Mouse (Mus musculus) forebrain, embryonic 14.5 days (tissue): ENCODE results near the gene Bcas3. TPM values are rescaled to one million over a fixed set of nuclear protein-coding genes. Genes with fewer than 3 reads are reported as not detected.
A peak's percentile ranks its signal among the peaks of the same experiment; 100 is the strongest.

Source experiments
- ATAC-seq: fragments of 200-750 bp; cut with Nextera tagmentation; 2 replicates; pipeline ENCODE4 v1.8.0; 2017; ENCODE audit warnings: mild to moderate bottlenecking, moderate library complexity
- DNase-seq: peaks from one replicate; pipeline ENCODE4 v3.0.0-alpha.2; 2015; ENCODE audit warnings: low spot score
- H3K27ac ChIP-seq: fragments of 300-500 bp; sonication (generic); 2 replicates; pipeline ENCODE4 v1.5.1; 2014; ENCODE audit warnings: low read depth, mild to moderate bottlenecking, control low read depth, low read length, moderate library complexity
- H3K27me3 ChIP-seq: fragments of 300-500 bp; sonication (generic); replicated peaks from 2 replicates; pipeline ENCODE4 v1.6.1; 2014; ENCODE audit warnings: low read length, control low read depth, mixed read lengths; ENCODE audit not compliant: control insufficient read depth, insufficient read depth
- H3K36me3 ChIP-seq: fragments of 300-500 bp; sonication (generic); 2 replicates; pipeline ENCODE4 v1.6.1; 2014; ENCODE audit warnings: low read length, control low read depth; ENCODE audit not compliant: control insufficient read depth, insufficient read depth
- H3K4me1 ChIP-seq: fragments of 300-500 bp; sonication (generic); 2 replicates; pipeline ENCODE4 v1.6.1; 2014; ENCODE audit warnings: antibody characterized with exemption, low read length, control low read depth; ENCODE audit not compliant: control insufficient read depth, insufficient read depth
- H3K4me2 ChIP-seq: fragments of 300-500 bp; sonication (generic); 2 replicates; pipeline ENCODE4 v1.6.1; 2014; ENCODE audit warnings: mild to moderate bottlenecking, control low read depth, low read length
- H3K4me3 ChIP-seq: fragments of 300-500 bp; sonication (generic); 2 replicates; pipeline ENCODE4 v1.5.1; 2014; ENCODE audit warnings: low read depth, low read length, control low read depth
- H3K9ac ChIP-seq: fragments of 300-500 bp; sonication (generic); 2 replicates; pipeline ENCODE4 v1.6.1; 2014; ENCODE audit warnings: mild to moderate bottlenecking, low read length, control low read depth, moderate library complexity
- H3K9me3 ChIP-seq: fragments of 300-500 bp; sonication (generic); replicated peaks from 2 replicates; pipeline ENCODE4 v1.6.1; 2016; ENCODE audit warnings: low read length, control low read depth, mixed read lengths; ENCODE audit not compliant: control insufficient read depth
- WGBS: fragments of 180-500 bp; shearing (Covaris S2); extraction: QIAGEN DNeasy Blood & Tissue Kit; methylation state at CpG from one replicate; pipeline ENCODE4 v1.1.7; 2014; 5-methylcytosine and 5-hydroxymethylcytosine counted together
- polyA plus RNA-seq: library from polyadenylated mRNA; unstranded; fragments of >200 nt; fragmentation: Nextera tagmentation; extraction: Ambion mirVana; gene quantifications from 2 replicates; pipeline ENCODE4 v1.2.1, GENCODE M21; 2014

Gene Bcas3
- polyA plus RNA-seq, 1 experiment from 2014 or later = 27.5 TPM

- H3K4me3 ChIP-seq = no peak overlapping the region
- WGBS = 62% methylated on average over 6 of the region's 6 CpGs
- no peaks in the 10 kb centered on the region for H3K36me3 ChIP-seq
Observed at GRCm38 (mm10) chr11:85547966-85548365, 195.0 kb downstream of the Bcas3 start.

GRCm38 (mm10) chr11:85549651-85550050, 196.7 kb downstream of the Bcas3 start:
- no peaks in the 10 kb centered on the region for H3K27me3 ChIP-seq
- no peak overlapping the region for H3K27ac ChIP-seq
- no peak for DNase-seq
- ATAC-seq = no peak
- H3K4me1 ChIP-seq = no peaks in the 10 kb centered on the region
- H3K36me3 ChIP-seq = no peaks in the 10 kb centered on the region
- H3K9me3 ChIP-seq = no peaks in the 10 kb centered on the region
- no peak overlapping the region for H3K4me3 ChIP-seq
- H3K4me2 ChIP-seq = no peak overlapping the region
- WGBS = 85% methylated on average over 3 of the region's 3 CpGs
- H3K9ac ChIP-seq = no peak overlapping the region

More at GRCm38 (mm10) chr11:85547966-85548365, 195.0 kb downstream of the Bcas3 start:
- ATAC-seq (no peak), DNase-seq (no peak)
- Histone ChIP-seq H3K4me2 (no peak overlapping the region), H3K27me3 (no peaks in the 10 kb centered on the region), H3K9me3 (no peaks in the 10 kb centered on the region), H3K4me1 (no peaks in the 10 kb centered on the region), H3K27ac (no peak overlapping the region), H3K9ac (no peak overlapping the region)

GRCm38 (mm10) chr11:85555066-85555465, 202.1 kb downstream of the Bcas3 start:
- no peaks in the 10 kb centered on the region for H3K27me3 ChIP-seq
- WGBS = 67% methylated on average over 1 of the region's 1 CpGs
- H3K9me3 ChIP-seq = no peaks in the 10 kb centered on the region
- no peak overlapping the region for H3K4me2 ChIP-seq
- no peak overlapping the region for H3K9ac ChIP-seq
- H3K36me3 ChIP-seq = no peaks in the 10 kb centered on the region
- no peaks in the 10 kb centered on the region for H3K4me1 ChIP-seq
- DNase-seq (no peak), ATAC-seq (no peak)
- no peak overlapping the region for H3K4me3 ChIP-seq
- H3K27ac ChIP-seq = no peak overlapping the region

- ATAC-seq = no peak
- no peaks in the 10 kb centered on the region for H3K27me3 ChIP-seq
- no peak overlapping the region for H3K27ac ChIP-seq
- H3K4me1 ChIP-seq = no peaks in the 10 kb centered on the region
- no peaks in the 10 kb centered on the region for H3K9me3 ChIP-seq
- no peak overlapping the region for H3K9ac ChIP-seq
- H3K4me3 ChIP-seq = no peak overlapping the region
- no peak overlapping the region for H3K4me2 ChIP-seq
- no peaks in the 10 kb centered on the region for H3K36me3 ChIP-seq
- no peak for DNase-seq
- WGBS = 73% methylated on average over 2 of the region's 2 CpGs
Observed at GRCm38 (mm10) chr11:85555721-85556120, 202.8 kb downstream of the Bcas3 start.

DNA sequence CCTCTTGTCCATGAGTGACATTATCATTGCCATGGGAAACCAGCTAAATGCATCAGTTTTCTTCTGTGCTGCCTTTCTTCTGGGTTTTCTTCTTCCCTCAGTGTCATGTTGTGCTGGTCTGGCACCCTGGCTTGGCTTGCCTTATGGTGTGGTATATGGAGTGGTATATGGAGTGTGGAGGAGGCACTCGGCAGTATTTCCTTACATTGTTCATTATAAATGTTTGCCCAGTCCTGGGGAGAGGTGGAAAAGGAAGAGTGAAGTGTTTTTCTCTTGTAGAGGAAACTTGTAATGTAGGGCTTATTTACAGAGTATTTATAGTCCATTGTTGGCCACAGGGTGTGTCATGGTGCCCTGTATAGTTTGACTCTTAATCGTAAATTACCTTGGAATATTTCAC, 212.1 kb downstream of the Bcas3 start:
- DNase-seq (no peak), ATAC-seq (no peak)
- Histone ChIP-seq H3K4me1 (no peaks in the 10 kb centered on the region), H3K36me3 (no peaks in the 10 kb centered on the region), H3K4me2 (no peak overlapping the region), H3K27ac (no peak overlapping the region), H3K9ac (no peak overlapping the region), H3K4me3 (no peak overlapping the region), H3K27me3 (no peaks in the 10 kb centered on the region), H3K9me3 (no peaks in the 10 kb centered on the region)
- WGBS = 86% methylated on average over 2 of the region's 2 CpGs

GRCm38 (mm10) chr11:85571040-85571439, 218.1 kb downstream of the Bcas3 start:
- Histone ChIP-seq H3K4me3 (no peak overlapping the region), H3K9me3 (no peaks in the 10 kb centered on the region), H3K27ac (no peak overlapping the region), H3K9ac (no peak overlapping the region), H3K4me2 (no peak overlapping the region), H3K4me1 (peaks cover 5% of the 10 kb centered on the region; the same call in 1 of the 2 replicates), H3K36me3 (no peaks in the 10 kb centered on the region), H3K27me3 (no peaks in the 10 kb centered on the region)
- ATAC-seq (no peak), DNase-seq (no peak)
- 52% methylated on average over 3 of the region's 3 CpGs for WGBS

DNA sequence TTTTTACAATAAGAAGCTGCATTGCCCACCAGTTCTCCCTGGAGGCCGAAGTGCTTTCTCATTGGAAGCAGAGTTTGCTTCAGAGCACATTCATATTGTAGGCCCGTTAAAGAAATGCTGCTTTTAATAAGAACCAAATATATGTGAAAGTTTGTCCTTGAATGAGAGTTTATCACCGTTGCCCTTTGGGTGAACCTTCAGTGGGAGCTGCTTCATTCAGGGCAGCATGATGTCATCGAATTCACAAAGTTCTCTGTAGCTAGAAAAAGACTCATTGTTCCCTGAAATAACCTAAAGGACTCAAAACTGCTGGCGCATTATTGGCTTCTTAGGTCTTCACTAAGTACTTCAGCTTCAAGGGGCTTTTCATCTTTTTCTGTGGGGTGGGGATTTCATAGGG, 219.0 kb downstream of the Bcas3 start:
- no peak overlapping the region for H3K4me3 ChIP-seq
- WGBS = 6% methylated on average over 5 of the region's 5 CpGs
- H3K4me1 ChIP-seq = peaks cover 5% of the 10 kb centered on the region; the same call in 1 of the 2 replicates
- no peak overlapping the region for H3K27ac ChIP-seq
- H3K9me3 ChIP-seq = no peaks in the 10 kb centered on the region
- no peak overlapping the region for H3K9ac ChIP-seq
- no peaks in the 10 kb centered on the region for H3K36me3 ChIP-seq
- peak; percentile 20 for DNase-seq
- no peak for ATAC-seq
- H3K4me2 ChIP-seq = no peak overlapping the region
- no peaks in the 10 kb centered on the region for H3K27me3 ChIP-seq

- no peak overlapping the region for H3K27ac ChIP-seq
- 78% methylated on average over 3 of the region's 3 CpGs for WGBS
- H3K9me3 ChIP-seq = no peaks in the 10 kb centered on the region
- peaks cover 6% of the 10 kb centered on the region; the same call in 1 of the 2 replicates for H3K4me1 ChIP-seq
- no peak overlapping the region for H3K9ac ChIP-seq
- no peak overlapping the region for H3K4me2 ChIP-seq
- H3K36me3 ChIP-seq = no peaks in the 10 kb centered on the region
- ATAC-seq (no peak), DNase-seq (no peak)
- H3K4me3 ChIP-seq = no peak overlapping the region
- H3K27me3 ChIP-seq = no peaks in the 10 kb centered on the region
Observed at GRCm38 (mm10) chr11:85572590-85572989, 219.6 kb downstream of the Bcas3 start.

DNA sequence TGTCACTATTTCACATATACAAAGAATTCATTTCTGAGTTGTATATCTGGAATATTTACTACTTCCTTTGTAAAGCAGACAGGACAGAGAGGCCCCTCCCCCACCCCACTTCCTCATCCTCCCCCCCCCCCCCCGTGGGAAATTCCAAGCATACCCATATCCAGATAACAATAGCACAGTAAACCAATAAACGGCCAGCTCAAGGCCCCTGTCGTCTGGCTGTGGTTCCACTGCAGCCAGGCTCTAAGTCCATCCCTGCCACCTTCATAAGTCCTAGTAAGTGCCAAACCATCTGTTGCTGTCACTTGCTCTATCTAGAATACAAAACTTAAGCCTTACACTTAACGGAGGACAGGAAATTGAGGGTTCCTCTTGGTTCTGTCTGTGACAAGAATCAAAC, 221.5 kb downstream of the Bcas3 start:
- Histone ChIP-seq H3K27me3 (no peaks in the 10 kb centered on the region), H3K4me1 (peaks cover 8% of the 10 kb centered on the region; the same call in 1 of the 2 replicates), H3K9ac (no peak overlapping the region), H3K27ac (no peak overlapping the region), H3K36me3 (no peaks in the 10 kb centered on the region), H3K4me2 (no peak overlapping the region), H3K9me3 (no peaks in the 10 kb centered on the region), H3K4me3 (no peak overlapping the region)
- ATAC-seq = no peak
- no peak for DNase-seq
- WGBS = 11% methylated on average over 4 of the region's 4 CpGs
